Mouse (Mus musculus) forebrain, embryonic 14.5 days (tissue): ENCODE measurements around the gene Zfp637. TPM values are rescaled to one million over a fixed set of nuclear protein-coding genes. Genes with fewer than 3 reads are reported as not detected.
"Not testable (repeated sequence)": the region's sequence is repeated elsewhere in the genome, so short reads cannot be mapped to it uniquely, and the experiment has no call there.

Experiments used
- ATAC-seq: fragments of 200-750 bp; cut with Nextera tagmentation; 2 replicates; pipeline ENCODE4 v1.8.0; 2017; ENCODE audit warnings: mild to moderate bottlenecking, moderate library complexity
- DNase-seq: peaks from one replicate; pipeline ENCODE4 v3.0.0-alpha.2; 2015; ENCODE audit warnings: low spot score
- H3K27ac ChIP-seq: fragments of 300-500 bp; sonication (generic); 2 replicates; pipeline ENCODE4 v1.5.1; 2014; ENCODE audit warnings: low read depth, mild to moderate bottlenecking, control low read depth, low read length, moderate library complexity
- H3K27me3 ChIP-seq: fragments of 300-500 bp; sonication (generic); replicated peaks from 2 replicates; pipeline ENCODE4 v1.6.1; 2014; ENCODE audit warnings: low read length, control low read depth, mixed read lengths; ENCODE audit not compliant: control insufficient read depth, insufficient read depth
- H3K36me3 ChIP-seq: fragments of 300-500 bp; sonication (generic); 2 replicates; pipeline ENCODE4 v1.6.1; 2014; ENCODE audit warnings: low read length, control low read depth; ENCODE audit not compliant: control insufficient read depth, insufficient read depth
- H3K4me1 ChIP-seq: fragments of 300-500 bp; sonication (generic); 2 replicates; pipeline ENCODE4 v1.6.1; 2014; ENCODE audit warnings: antibody characterized with exemption, low read length, control low read depth; ENCODE audit not compliant: control insufficient read depth, insufficient read depth
- H3K4me2 ChIP-seq: fragments of 300-500 bp; sonication (generic); 2 replicates; pipeline ENCODE4 v1.6.1; 2014; ENCODE audit warnings: mild to moderate bottlenecking, control low read depth, low read length
- H3K4me3 ChIP-seq: fragments of 300-500 bp; sonication (generic); 2 replicates; pipeline ENCODE4 v1.5.1; 2014; ENCODE audit warnings: low read depth, low read length, control low read depth
- H3K9ac ChIP-seq: fragments of 300-500 bp; sonication (generic); 2 replicates; pipeline ENCODE4 v1.6.1; 2014; ENCODE audit warnings: mild to moderate bottlenecking, low read length, control low read depth, moderate library complexity
- H3K9me3 ChIP-seq: fragments of 300-500 bp; sonication (generic); replicated peaks from 2 replicates; pipeline ENCODE4 v1.6.1; 2016; ENCODE audit warnings: low read length, control low read depth, mixed read lengths; ENCODE audit not compliant: control insufficient read depth
- WGBS: fragments of 180-500 bp; shearing (Covaris S2); extraction: QIAGEN DNeasy Blood & Tissue Kit; methylation state at CpG from one replicate; pipeline ENCODE4 v1.1.7; 2014; 5-methylcytosine and 5-hydroxymethylcytosine counted together
- polyA plus RNA-seq: library from polyadenylated mRNA; unstranded; fragments of >200 nt; fragmentation: Nextera tagmentation; extraction: Ambion mirVana; gene quantifications from 2 replicates; pipeline ENCODE4 v1.2.1, GENCODE M21; 2014

The Zfp637 gene
- polyA plus RNA-seq, 1 experiment from 2014 or later = 252 TPM

GRCm38 (mm10) chr6:117817108-117817541 is 23.9 kb upstream of the Zfp637 start:
- no peak overlapping the region for H3K4me3 ChIP-seq
- H3K36me3 ChIP-seq = no peaks in the 10 kb centered on the region
- no peaks in the 10 kb centered on the region for H3K9me3 ChIP-seq
- H3K4me2 ChIP-seq = no peak overlapping the region
- no peaks in the 10 kb centered on the region for H3K27me3 ChIP-seq
- WGBS = 84% methylated on average over 5 of the region's 5 CpGs
- no peak overlapping the region for H3K27ac ChIP-seq
- H3K4me1 ChIP-seq = no peaks in the 10 kb centered on the region
- ATAC-seq (no peak), DNase-seq (no peak)
- no peak overlapping the region for H3K9ac ChIP-seq

DNA sequence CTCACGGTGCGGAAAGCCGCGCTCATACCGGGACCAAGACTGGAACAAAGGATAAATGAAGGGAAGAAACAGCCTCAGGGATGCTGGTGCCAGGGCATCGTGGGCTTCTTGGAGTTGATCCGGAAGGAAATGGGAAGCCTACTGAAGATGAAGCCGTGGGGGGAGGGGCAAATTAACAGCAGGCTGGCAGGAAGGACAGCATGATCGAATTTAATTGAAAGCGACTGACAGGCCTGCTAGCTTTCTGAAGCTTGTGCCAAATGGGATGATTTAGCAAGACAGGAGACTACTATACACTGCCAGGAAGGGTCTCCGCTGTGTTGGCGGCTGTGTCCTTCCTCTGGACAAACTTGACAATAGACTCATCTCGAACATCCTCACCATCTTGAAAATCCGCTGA is 20.7 kb upstream of the Zfp637 start:
- Histone ChIP-seq H3K4me3 (no peak overlapping the region), H3K36me3 (no peaks in the 10 kb centered on the region), H3K27me3 (no peaks in the 10 kb centered on the region), H3K4me2 (no peak overlapping the region), H3K9me3 (no peaks in the 10 kb centered on the region), H3K9ac (no peak overlapping the region), H3K4me1 (no peaks in the 10 kb centered on the region), H3K27ac (no peak overlapping the region)
- DNase-seq = peak; percentile 46
- 77% methylated on average over 14 of the region's 14 CpGs for WGBS
- peak; percentile 26; the same call in 1 of the 2 replicates for ATAC-seq

DNA sequence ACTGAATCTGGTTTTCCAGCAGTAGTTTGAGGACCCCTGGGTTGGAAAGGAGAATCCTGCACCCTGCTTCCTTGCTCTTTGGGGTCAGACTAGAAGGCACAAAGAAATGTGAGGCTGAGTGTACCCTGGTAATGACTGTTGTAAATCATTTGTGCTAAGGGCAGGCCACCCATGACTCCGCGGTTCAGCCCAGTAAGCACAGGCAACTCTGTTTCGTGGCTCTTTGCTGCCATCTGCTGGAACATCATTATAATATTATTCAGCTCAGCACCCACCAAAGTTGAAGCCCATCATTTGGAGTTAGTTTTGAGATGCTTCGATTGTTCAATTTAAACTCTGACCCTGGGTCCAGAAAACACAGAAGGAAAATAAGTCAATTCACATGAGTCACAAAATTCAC is 15.6 kb upstream of the Zfp637 start:
- Histone ChIP-seq H3K36me3 (no peaks in the 10 kb centered on the region), H3K27me3 (no peaks in the 10 kb centered on the region), H3K27ac (no peak overlapping the region), H3K9ac (no peak overlapping the region), H3K4me2 (no peak overlapping the region), H3K9me3 (no peaks in the 10 kb centered on the region), H3K4me3 (no peak overlapping the region), H3K4me1 (no peaks in the 10 kb centered on the region)
- ATAC-seq = peak; percentile 80
- DNase-seq = peak; percentile 87
- WGBS = 18% methylated on average over 4 of the region's 4 CpGs

- Histone ChIP-seq H3K27ac (no peak overlapping the region), H3K9ac (no peak overlapping the region), H3K27me3 (no peaks in the 10 kb centered on the region), H3K4me2 (no peak overlapping the region), H3K4me3 (no peak overlapping the region), H3K4me1 (no peaks in the 10 kb centered on the region), H3K36me3 (no peaks in the 10 kb centered on the region), H3K9me3 (no peaks in the 10 kb centered on the region)
- WGBS = 15% methylated on average over 9 of the region's 9 CpGs
- DNase-seq (peak; percentile 72), ATAC-seq (peak; percentile 42; the same call in 1 of the 2 replicates)
Measured at GRCm38 (mm10) chr6:117828273-117828672, 12.7 kb upstream of the Zfp637 start.

GRCm38 (mm10) chr6:117841511-117841955 is 553 bp downstream of the Zfp637 start:
- Histone ChIP-seq H3K36me3 (peaks cover 38% of the 10 kb centered on the region), H3K27ac (peak overlapping the region; percentile 94), H3K4me3 (peak overlapping the region; percentile 94), H3K9me3 (no peaks in the 10 kb centered on the region), H3K9ac (peak overlapping the region; percentile 99), H3K4me2 (peak overlapping the region; percentile 79), H3K27me3 (no peaks in the 10 kb centered on the region), H3K4me1 (peaks cover 7% of the 10 kb centered on the region; the same call in 1 of the 2 replicates)
- WGBS = 13% methylated on average over 12 of the region's 12 CpGs
- DNase-seq (peak; percentile 54), ATAC-seq (no peak; the same call in 1 of the 2 replicates)

DNA sequence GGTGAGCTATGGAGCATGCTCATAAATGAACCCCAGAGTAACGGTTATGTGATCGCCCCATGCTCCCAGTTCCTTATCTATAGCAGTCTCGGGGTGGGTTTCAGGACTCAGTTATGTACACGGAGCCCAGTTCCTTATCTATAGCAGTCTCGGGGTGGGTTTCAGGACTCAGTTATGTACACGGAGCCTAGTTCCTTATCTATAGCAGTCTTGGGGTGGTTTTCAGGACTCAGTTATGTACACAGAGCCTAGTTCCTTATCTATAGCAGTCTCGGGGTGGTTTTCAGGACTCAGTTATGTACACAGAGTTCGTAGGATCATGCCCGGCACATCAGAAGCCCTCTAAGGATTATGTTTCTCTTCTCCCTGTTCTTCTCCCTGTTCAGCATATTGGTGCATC is 3.6 kb downstream of the Zfp637 start:
- Histone ChIP-seq H3K4me1 (peaks cover 7% of the 10 kb centered on the region; the same call in 1 of the 2 replicates), H3K27me3 (no peaks in the 10 kb centered on the region), H3K9ac (no peak overlapping the region), H3K4me2 (no peak overlapping the region), H3K9me3 (no peaks in the 10 kb centered on the region), H3K27ac (no peak overlapping the region), H3K4me3 (no peak overlapping the region), H3K36me3 (peaks cover 66% of the 10 kb centered on the region)
- ATAC-seq = no peak
- WGBS = 95% methylated on average over 9 of the region's 9 CpGs
- no peak for DNase-seq

DNA sequence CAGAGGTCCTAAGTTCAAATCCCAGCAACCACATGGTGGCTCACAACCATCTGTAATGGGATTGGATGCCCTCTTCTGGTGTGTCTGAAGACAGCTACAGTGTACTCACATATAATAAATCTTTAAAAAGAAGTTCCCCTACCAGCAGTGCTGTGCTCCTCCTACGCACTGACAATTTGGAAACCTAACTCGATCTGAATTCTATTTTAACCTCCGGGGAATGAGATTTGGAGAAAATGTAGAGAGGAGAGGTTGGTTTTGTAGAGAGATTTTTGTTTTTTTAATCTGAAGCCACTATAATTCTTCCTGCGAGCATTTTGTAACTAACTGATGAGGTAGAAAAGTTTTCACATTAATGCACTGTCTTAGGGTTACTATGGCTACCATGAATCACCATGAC is 5.7 kb downstream of the Zfp637 start:
- DNase-seq, H3K4me2 ChIP-seq, H3K4me1 ChIP-seq, H3K27ac ChIP-seq, H3K27me3 ChIP-seq, ATAC-seq, H3K9ac ChIP-seq, H3K9me3 ChIP-seq, H3K4me3 ChIP-seq: not testable (repeated sequence)
- 95% methylated on average over 4 of the region's 4 CpGs for WGBS
- peaks cover 66% of the 10 kb centered on the region for H3K36me3 ChIP-seq

DNA sequence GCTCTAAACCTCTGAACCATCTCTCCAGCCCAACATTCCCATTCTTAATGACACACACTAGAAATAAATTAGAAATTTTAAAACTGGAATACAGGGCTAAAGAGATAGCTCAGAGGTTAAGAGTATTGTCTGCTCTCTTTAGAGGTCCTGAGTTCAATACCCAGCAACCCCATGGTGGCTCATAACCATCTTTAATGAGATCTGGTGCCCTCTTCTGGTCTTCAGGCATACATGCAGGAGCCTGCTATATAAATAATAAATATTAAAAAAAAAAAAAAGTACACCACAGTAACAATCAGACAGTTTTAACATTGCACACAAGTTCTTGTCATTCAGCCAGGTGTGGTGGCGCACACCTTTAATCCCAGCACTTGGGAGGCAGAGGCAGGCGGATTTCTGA is 6.8 kb downstream of the Zfp637 start:
- H3K27ac ChIP-seq = no peak overlapping the region
- H3K4me3 ChIP-seq = no peak overlapping the region
- WGBS = 94% methylated on average over 2 of the region's 2 CpGs
- DNase-seq = no peak
- H3K9me3 ChIP-seq = no peaks in the 10 kb centered on the region
- H3K4me2 ChIP-seq = no peak overlapping the region
- no peaks in the 10 kb centered on the region for H3K27me3 ChIP-seq
- H3K36me3 ChIP-seq = peaks cover 66% of the 10 kb centered on the region
- no peak overlapping the region for H3K9ac ChIP-seq
- ATAC-seq = no peak
- H3K4me1 ChIP-seq = no peaks in the 10 kb centered on the region

DNA sequence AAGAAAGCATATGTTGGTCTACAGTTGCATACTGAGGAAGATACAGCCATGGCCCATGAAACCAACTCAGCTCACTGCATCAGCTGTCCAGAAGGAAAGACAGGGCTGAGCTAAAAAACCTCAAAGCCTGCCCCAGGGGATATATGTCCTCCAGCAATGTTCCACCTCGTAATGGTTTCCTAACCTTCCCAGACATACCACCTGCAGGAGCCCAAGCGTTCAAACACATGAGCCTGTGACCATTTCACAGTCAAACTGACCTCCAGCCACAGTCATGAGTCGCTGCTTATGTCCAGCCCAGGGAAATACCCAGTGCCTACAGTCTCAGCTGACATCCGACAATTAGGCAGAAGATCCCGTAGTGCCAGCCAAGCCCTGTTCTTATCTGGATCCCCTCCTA is 7.6 kb downstream of the Zfp637 start:
- ATAC-seq (no peak), DNase-seq (no peak)
- no peaks in the 10 kb centered on the region for H3K9me3 ChIP-seq
- H3K4me3 ChIP-seq = no peak overlapping the region
- no peaks in the 10 kb centered on the region for H3K4me1 ChIP-seq
- no peak overlapping the region for H3K9ac ChIP-seq
- no peak overlapping the region for H3K27ac ChIP-seq
- peaks cover 58% of the 10 kb centered on the region for H3K36me3 ChIP-seq
- H3K4me2 ChIP-seq = no peak overlapping the region
- no peaks in the 10 kb centered on the region for H3K27me3 ChIP-seq
- WGBS = 95% methylated on average over 5 of the region's 5 CpGs
